Mouse (Mus musculus) gastrocnemius, adult 8-10 months (tissue): ENCODE results near the gene Pwwp2b. TPM values are rescaled to one million over a fixed set of nuclear protein-coding genes. Genes with fewer than 3 reads are reported as not detected.

Experiments used
- DNase-seq, 2 experiments: peaks; one replicate each; pipeline ENCODE4 v3.0.0; 2022; ENCODE audit warnings: low spot score in 2 of 2
- total RNA-seq, 4 experiments: library from RNA; stranded (reverse); gene quantifications; 2 replicates each; pipeline ENCODE4 v1.2.4; 2022

Gene Pwwp2b
- total RNA-seq: 1 to 10 TPM; 3.6 to 5.5 (median 3.6) TPM

DNA sequence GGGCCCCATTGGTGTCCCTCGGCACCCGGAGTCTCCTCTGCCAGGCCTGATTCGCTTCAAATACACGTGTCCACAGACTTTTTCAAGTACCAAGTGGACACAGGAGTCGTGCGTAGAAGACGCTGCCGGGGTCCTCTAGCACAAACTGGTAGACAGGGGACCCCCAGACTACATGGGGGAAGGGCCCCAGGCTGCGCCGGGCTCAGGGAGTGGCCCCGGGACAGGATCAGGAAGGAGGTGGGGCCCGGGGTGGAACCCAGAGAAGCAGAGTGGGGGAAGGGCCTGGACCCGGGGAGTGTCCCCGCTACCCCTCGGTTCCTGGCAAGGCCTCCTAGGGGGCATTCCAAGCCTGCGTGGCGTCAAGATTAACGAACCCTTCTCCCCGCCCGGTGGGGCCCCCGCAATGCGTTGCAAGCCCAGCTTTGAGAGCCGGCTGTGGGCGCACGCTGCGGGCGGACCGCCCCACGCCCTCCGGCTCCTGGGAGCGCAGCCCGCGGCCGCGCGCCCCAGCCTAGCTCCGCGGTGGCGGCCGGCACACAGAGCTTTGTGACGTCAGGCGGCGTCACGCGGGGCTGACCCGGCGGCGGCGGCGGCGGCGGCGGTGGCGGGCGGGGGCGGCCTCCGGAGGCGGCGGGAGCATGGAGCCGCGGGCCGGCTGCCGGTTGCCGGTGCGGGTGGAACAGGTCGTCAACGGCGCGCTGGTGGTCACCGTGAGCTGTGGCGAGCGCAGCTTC lies at the start of gene Pwwp2b:
Pwwp2b (plus strand) TSS at position 602 of the 734 bp plus-strand sequence.
- peak; percentile 56 to 71 for DNase-seq

DNA sequence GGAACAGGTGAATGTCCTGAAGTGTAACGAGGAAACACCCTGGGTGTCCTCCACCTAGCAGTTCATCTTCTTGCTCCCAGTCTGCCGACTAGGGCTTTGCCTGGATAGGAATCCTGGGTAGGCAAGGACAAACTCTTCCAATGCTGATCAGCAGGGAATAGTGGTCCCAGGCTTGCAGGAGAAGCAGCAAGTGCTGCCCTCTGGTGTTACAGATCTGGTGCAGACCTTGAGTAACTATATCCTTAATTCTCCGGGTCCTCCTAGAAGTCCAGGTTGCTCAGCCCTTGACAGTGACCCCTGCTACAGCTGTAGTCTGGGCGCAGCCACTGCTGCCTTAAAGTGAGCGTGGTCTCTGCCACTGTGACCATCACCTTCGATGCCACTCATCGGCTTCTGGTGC lies 48.2 kb upstream of the Pwwp2b start:
- DNase-seq: no peak

DNA sequence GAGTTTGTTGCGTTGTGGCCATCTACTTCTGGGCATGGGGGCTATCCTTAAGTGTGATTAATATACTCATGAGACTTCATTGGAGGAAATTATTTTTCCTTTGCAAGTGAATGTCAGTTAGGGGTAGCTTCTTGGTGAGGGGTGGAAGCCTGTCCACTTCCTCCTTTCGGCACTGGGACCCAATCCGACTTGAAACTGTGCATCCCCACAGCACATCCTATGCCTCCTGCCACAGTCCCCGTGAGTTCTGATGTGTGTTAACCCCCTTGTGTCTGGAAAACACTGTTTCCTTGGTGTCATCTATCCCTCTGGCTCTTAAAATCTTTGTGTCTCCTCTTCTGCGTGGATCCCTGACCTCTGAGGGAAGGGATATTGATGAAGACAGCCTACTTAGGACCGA lies 47.1 kb upstream of the Pwwp2b start:
- no peak for DNase-seq

- DNase-seq: no peak
Observed at GRCm38 (mm10) chr7:139208023-139208772, 40.1 kb upstream of the Pwwp2b start.

DNA sequence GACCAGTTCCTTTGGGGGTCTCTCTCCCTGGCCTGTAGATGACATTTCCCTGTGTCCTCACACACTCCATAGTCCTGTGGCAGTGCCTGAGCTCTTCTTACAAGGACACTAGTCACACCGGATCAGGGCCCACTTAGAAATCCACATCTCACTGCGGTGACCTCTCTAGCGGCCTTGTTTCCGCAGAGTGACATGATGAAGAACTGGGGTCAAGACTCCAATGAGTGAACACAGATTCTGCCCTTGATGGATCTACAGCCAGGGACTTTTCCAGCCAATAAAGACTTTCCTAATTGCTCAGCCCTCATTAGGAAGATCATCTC lies 39.5 kb upstream of the Pwwp2b start:
- no peak for DNase-seq

DNA sequence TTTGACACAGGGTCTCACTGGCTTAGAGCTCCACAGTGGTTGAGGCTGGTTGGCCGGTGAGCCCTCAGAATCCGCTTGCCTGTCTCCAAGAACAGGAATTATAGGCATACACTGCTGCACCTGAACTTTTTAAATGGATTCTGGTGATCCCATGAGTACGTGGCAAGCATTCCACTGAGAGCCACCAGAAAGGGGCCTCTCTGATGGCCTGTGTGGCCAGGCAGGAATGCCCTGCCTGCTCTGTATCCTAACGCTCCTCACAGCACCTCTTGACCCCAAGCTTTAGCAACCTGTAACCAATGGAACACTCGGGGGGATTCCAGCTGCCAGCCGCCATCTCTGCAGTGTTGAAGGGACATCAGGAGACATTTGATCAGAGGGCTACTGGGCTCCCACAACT lies 36.5 kb upstream of the Pwwp2b start:
- no peak for DNase-seq

DNA sequence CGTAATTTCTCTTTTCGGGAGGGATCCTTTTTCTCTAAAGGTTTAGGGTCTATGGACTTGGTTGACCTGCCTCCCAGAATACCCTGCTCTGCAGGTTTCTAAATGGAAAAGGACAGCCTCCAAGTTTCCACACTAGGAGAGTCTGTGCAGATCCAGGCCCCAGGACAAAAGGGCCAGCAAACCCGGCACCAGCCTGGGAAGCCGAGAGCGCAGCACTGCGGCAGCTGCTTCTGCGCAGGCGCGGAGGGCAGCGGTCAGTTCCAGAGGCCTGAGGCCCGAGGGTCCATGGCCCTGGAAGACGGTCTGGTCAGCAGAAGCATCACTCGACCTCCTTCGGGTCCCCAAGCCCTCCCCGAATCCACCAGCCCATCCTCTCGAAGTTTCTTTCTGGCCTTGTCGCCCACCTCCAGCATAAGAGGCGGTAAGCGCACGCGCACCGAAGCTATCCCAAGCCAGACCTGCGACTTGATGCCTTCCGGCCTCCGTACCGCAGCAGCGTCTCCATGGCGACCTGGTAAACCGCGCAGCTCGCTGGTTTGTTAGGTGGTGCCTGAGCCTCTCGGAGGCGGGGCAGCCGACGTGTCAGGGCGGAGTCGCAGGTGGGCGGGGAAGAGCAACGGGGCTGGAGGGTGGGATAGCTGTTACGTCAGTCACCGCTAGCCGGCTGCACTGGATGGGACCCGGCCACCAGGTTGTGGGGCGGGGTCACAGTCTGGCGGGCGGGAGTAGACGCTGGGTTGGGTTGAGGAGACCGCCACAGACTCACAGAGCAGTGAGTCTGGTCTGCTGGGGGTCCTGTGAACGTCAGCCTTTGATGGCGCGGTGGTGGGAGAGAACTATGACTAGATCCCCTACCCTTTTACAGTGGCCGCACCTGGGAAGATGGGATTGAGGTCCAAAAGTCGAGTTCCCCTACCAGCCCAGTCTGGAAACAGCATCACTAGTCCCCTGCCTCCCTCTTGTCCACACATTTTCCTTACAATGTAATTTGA lies 35.2 kb upstream of the Pwwp2b start, which contains the start of the genes Lrrc27 and Stk32c:
Lrrc27 (plus strand) TSS at position 235 of the 992 bp plus-strand sequence.
Stk32c (minus strand) TSS at position 554 of the 992 bp plus-strand sequence.
- DNase-seq: peak; percentile 92 to 96

GRCm38 (mm10) chr7:139213751-139214150 lies 34.5 kb upstream of the Pwwp2b start:
- DNase-seq: no peak

DNA sequence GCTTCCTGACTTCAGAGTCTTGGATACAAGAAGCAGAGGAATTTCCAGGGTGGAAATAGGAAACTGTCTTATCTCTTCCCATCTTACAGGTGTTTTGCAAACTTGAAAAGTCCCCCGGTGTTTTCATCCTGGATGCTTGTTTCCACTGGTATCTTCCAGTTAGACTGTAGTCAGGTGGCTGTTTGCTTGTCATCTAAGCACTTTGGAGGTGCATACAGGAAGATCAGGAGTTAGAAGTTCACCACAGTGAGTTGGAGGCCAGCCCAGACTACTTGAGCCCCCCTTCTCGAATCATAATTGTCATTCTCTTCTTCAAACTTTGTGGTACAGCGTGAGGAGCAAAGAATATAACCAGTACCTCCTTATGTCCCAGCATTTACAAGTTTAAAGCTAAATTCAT lies 34.1 kb upstream of the Pwwp2b start:
- no peak for DNase-seq

- DNase-seq: peak in 1 of 2 experiments; percentile 2
Observed at GRCm38 (mm10) chr7:139214596-139215340, 33.5 kb upstream of the Pwwp2b start.

GRCm38 (mm10) chr7:139215516-139215915 lies 32.8 kb upstream of the Pwwp2b start:
- peak in 1 of 2 experiments; percentile 1 for DNase-seq

DNA sequence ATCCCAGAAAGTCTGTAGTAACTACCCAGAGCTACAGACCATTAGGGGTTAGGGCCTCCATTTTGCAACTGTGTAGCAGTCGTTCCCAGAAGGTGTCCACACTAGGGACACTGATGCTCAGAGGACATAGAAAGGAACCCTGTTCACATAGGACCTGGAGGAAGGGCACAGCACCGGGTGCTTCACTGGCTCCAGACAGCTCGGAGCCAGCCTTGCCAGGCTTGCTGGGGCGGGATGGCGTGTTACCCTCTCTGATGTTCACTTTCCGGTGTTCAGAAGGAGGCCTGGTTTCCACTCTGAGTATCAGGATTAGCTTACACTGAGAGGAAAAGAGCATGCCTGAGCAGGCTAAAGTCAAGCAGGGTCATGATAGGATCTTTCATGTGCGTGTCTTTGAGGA lies 32.3 kb upstream of the Pwwp2b start:
- peak in 1 of 2 experiments; percentile 1 for DNase-seq

GRCm38 (mm10) chr7:139216464-139216863 lies 31.8 kb upstream of the Pwwp2b start:
- DNase-seq: no peak

GRCm38 (mm10) chr7:139217046-139217445 lies 31.2 kb upstream of the Pwwp2b start:
- peak in 1 of 2 experiments; percentile 1 for DNase-seq

DNA sequence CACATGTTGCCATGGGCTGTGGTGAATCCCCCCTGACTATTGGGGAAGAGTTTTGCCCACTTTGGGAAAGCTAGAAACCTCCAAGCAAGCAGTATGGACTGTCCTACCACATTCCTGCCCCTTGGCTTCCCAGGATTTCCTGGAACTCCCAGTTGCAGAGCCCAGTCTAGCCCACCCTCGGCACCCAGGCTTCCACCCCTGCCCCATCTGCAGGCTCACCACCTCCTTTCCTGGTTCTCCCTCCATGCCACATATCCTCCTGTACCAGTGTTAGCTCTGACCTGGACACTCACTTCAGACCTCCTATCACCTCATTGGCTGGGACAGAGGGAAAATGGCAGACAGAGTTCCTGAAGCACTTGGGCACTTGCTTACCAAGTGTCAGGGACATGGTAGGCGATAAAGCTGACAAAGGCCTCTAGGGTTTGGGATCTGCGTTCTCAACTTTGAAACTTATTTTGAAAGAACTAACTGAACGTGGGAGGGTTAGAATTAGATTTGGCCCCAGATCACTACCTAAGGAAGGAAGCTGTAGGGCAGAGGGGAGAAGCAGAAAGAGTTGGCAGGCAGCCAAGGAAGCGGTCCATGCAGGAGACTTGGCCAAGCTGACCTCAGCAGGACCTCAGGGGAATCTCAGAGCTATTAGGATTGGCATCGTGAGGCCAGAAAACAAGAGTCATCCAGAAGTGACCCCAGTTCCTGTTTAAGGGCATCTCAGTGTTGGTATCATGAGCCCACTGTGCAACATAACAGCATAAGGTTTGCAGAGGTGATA lies 29.5 kb upstream of the Pwwp2b start:
- peak in 1 of 2 experiments; percentile 34 for DNase-seq

DNA sequence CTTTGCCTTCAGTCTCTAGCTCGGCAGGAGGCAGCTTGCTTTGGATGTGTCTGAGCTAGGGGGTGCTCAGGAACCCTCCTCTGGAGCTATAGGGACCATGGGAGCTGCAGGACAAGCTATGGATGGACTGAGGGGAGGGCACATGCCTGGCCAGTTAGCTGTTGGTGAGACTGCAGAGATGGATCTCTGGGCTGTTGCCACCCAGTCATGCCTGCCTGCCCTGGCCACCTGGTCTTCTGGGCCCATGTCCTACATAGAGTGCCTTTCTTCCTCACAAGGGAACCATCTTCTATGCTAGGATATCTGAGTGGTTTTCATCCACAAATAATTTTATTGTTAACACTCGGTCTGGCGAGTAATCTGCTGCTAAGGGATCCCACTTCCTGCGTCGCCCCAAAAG lies 28.8 kb upstream of the Pwwp2b start:
- no peak for DNase-seq

GRCm38 (mm10) chr7:139220303-139220702 lies 28.0 kb upstream of the Pwwp2b start:
- DNase-seq: no peak

- DNase-seq: no peak
Observed at GRCm38 (mm10) chr7:139221072-139221471, 27.2 kb upstream of the Pwwp2b start.

DNA sequence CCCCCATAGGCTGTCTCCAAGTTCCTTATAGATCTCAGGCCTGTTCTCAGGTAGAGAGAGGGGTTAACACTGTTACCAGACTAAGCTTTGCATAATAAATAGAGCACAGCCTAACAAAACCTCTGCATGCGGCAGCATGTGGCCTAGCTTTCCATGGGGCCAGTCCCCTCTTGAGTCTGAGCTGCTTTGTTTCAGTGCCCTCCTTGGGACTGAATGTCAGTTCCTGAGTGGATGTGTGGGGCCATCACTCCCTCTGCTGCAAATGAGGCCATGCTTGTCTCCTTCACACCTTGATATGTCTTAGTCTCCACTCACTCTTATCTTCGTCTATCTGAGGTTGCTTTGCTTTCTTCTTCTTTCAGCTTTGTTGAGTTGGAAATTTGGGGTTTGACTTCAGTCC lies 26.4 kb upstream of the Pwwp2b start:
- no peak for DNase-seq

DNA sequence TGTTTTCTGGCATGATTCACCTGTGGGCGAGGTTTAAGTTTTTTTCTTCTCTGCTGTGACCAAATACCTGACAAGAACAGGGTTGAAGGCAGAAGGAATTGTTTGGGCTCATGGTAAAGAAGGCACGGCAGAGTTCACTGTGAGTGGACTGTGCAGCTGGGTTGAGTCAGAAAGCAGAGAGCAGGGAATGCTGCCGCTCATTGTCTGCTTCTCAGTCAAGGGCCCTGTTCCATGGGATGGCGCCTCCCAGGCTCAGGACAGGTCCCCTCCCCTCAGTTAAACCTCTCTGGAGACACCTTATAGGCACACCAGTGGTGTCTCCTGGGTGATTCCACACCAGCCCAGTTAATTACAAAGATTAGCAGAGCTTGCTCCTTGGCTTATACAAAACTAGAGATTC lies 25.9 kb upstream of the Pwwp2b start:
- DNase-seq: no peak
